Mouse (Mus musculus) 416B (cell line): ENCODE data around the gene Ttc9.
A peak's percentile ranks its signal among the peaks of the same experiment; 100 is the strongest.

Experiments
- DNase-seq: peaks from one replicate; pipeline ENCODE4 v3.0.0; 2011; ENCODE audit warnings: low read depth

Ttc9 gene

GRCm38 (mm10) chr12:81630915-81631660, at the start of gene Ttc9:
TSS of gene Ttc9 (plus strand) at chr12:81631249.
- no peak for DNase-seq

DNA sequence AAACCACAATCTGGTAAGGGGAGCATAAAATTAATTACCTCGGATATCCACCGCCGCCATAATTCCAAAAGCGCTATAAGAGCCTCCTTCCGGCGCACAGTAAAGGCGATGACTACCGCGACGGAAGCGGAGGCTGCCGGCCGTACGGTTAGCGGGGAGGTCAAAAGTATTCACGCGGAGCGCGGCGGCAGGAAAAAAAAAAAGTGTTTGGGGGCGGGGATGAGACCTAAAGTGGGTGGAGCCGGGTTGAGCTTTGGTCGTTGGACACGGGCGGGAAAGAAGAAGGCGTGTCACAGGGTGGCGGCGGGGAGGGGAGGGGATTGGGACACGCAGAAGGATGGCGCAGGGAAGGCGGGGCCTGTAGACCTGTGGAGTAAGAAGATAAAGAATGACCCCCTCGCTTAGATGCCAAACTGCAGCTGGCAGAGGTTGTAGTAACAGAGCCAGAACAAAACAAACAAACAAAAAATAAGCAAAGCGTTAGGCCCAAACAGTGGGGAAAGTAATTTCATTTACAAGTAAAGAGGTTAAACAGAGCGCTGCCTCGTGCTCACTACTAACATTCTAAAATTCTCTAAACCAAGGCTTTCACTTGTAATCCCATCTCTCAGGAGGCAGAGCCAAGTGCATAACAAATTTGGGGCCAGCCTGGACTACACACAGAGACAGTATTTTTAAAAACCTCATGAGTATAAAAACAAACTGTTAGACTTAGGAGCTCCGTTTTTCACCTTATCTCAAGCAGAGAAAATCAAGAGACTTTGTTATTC, 36.0 kb upstream of the Ttc9 start, which contains the start of gene Med6:
TSS of gene Med6 (minus strand) at position 107 of the 770 bp plus-strand sequence.
- peak; percentile 99 for DNase-seq

GRCm38 (mm10) chr12:81596547-81597262, 34.3 kb upstream of the Ttc9 start:
- peak; percentile 4 for DNase-seq

GRCm38 (mm10) chr12:81604995-81605784, 25.9 kb upstream of the Ttc9 start:
- DNase-seq: no peak

GRCm38 (mm10) chr12:81609445-81609844, 21.6 kb upstream of the Ttc9 start:
- no peak for DNase-seq

DNA sequence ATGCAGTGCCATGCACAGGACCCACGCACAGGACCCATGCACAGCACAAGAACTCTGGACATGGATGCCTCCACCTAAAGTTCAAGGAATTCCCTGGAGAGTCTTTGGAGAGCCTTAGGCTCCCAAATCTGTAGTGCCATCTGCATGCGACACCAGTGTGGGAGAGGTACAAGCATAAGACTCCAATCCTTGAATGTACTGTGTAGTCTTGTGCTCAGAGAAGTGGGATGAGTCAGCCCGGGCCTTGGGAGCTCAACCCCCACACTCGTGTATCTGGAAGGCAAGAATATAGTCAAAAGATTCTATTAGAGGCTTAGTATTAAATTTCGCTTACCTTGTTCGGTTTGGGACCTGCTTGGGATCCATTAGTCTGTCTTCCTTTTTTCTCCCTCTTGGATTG, 15.2 kb upstream of the Ttc9 start:
- no peak for DNase-seq

- peak; percentile 75 for DNase-seq
Measured at GRCm38 (mm10) chr12:81616980-81617379, 14.1 kb upstream of the Ttc9 start.

DNA sequence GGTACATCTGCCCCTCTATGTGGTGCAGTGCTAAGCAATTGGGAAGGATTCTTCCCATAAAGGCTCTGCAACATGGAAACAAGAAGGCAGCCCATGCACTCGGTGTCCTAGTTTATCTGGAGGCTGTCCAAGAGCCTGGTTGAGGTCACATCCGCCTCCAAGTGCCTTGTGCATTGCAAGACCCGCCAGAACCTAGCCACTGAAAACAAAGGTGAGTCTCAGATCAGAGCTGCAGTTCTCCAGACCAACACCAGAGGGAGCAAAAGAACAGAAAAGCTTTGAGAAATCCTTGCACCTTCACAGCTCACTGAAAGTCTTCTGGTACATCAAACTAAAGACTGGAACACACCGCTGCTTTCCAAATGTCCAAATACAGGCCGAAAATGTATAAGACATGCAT, 11.7 kb upstream of the Ttc9 start:
- DNase-seq: peak; percentile 78

DNA sequence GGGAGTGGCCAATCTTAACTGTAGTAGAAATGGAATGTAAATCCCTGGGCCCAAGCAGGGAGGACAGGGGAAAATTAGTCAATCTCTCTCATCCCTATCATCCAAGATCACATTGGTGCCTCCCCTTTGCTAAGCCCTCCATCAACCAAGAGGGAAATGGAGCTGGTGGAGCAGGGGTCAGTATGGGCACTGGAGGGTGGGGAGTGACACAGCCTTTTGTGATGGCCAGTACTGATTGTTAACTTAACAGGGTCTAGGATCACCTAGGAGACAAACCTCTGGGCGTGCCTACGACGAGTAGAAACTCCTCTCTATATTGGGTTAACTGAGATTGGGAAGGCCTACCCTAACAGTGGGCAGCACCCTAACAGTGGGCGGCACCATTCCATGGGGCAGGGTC, 7.7 kb upstream of the Ttc9 start:
- DNase-seq: no peak

- DNase-seq: no peak
Measured at GRCm38 (mm10) chr12:81626226-81626861, 4.7 kb upstream of the Ttc9 start.

DNA sequence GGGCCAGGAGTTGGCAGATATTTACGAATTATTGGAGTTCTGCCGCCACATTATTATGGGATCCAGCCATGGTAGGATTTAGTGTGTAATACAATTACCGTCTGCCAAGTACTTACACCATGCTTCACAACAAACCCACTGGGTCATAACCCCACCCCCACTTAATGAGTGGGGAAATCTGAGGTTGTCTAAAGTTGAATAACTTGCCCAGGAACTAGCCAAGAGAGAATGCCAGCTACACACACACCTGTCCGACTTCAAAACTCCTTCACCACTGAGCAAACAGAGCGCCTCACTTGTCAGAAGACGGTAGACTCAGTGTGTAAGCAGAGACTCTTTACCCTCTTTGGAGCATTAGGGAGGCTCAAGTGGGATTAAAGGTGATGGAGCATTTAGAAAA, 3.6 kb upstream of the Ttc9 start:
- DNase-seq: no peak

GRCm38 (mm10) chr12:81628091-81628490, 3.0 kb upstream of the Ttc9 start:
- no peak for DNase-seq

GRCm38 (mm10) chr12:81630520-81630914, 532 bp upstream of the Ttc9 start:
- DNase-seq: no peak

DNA sequence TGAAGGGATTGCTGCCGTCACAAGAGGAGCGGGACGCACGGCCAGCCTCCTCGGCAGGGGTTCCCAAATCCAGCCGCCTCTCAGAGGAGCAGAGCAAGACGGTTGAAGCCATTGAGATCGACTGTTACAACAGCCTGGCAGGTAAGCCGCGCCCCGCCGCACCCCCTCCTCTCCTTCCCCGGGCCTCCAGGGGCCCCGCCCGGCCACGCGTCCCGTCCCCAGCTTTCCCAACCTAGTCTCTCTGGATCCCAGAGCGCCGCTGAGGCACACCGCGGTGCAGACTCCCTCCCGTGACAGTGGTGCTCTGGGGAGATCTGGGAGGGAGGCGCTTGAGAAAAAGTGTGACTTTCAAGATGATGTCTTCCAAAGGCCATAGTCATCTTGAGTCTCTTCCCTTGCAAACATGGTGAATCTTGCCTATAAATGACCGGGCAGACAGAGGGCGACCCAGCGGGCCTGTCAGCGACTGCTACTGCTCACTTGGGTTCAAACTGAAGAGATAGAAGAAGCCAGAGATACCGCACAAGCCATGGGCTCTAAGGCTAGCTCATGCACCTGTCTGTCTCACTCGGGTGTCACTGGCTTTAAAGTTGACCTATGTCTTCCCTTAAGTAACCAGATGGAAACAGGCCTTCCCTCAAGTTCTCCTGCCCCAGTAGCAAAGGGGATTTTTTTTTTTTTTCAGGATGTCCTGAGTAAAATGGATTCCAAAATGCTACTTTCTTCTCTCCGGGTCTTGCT, 782 bp downstream of the Ttc9 start:
- DNase-seq: no peak

DNA sequence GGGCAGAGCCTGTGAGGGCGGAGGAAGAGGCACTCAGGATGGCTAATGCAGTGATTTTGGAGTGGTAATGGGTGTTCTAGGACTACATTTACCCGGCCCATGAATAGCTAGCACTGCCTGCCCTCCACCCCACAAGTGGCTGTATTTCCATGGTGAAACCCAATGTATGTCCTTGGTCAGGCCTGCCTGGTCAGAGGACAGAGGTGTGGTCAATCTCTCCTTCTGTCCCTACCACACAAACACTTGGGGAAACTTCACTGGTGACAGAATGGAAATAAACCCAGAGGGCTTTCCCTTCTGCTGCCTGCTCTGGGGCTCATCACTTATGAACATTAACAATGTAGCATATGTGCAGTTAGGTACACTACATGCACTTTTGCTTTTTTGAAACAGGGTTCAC, 2.2 kb downstream of the Ttc9 start:
- DNase-seq: no peak

DNA sequence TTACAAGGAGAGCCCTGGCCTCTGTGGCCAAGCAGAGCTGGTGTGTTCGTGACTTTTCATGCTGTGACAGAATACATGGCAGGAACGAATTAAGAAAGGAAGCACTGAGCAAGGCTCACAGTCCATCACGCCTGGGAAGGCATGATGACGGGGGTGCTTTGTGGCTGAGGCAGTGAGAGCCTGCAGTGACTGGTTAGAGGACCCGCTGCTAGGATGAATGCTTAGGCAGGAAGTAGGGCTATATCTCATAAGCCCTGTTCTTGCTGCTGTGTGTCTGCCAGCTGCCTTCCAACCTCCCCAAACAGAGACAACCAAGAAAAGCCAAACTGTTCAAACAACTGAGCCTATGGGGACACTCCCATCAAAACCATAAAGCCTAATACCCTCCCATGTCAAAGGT, 9.6 kb downstream of the Ttc9 start:
- peak; percentile 85 for DNase-seq

DNA sequence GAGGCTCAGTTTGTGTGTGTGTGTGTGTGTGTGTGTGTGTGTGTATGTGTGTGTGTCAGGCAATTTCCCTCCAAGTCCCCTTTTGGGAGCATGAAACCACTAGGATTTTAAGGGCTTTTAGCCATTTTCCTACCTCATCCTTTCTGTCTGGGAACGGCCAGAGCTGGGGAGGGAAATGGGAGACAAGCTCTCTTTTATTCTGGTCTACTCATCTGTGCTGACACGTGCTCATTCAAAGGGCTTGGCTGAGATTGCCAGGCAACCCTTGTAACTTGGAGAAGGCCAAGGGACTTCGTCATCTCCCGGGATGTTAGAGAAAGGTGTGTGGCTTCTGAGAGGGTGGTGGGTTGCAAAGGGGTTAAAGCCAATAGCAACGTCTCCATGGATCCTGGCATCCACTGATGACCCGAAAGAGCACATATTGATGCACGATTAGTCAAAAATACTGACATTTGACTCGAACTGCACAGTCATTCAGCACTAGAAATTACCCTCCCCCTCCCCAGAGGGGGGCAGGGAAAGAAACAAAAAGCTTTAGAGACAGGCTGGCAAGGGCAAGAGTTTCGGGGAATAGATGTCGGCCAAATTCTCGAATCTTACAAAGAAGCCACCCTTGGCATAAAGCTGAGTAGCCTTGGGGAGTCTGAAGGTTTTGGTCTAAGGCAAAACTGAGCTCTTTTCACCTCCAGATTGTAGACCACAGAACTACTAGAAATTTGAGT, 11.5 kb downstream of the Ttc9 start:
- no peak for DNase-seq

DNA sequence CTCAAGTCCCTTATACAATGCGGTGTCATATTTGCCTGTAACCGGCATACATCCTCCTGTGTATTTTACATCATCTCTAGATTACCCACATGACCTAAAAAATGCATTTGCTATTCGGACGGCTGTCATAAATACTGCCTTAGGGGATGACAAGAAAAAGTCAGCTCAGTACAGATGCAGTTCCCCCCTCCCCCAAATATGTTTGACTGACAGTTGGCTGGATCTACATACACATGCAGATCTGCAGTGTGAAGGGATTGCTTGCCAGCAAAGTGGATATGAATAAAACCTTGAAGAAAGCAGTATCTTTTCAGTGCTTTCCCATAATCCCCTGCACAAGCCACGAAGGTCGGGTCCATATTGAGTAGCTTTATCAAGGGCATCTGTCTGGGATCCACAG, 15.8 kb downstream of the Ttc9 start:
- no peak for DNase-seq

- DNase-seq: no peak
Measured at GRCm38 (mm10) chr12:81653344-81653743, 22.3 kb downstream of the Ttc9 start.

- DNase-seq: no peak
Measured at GRCm38 (mm10) chr12:81657321-81657720, 26.3 kb downstream of the Ttc9 start.
